Mouse (Mus musculus) liver, embryonic 14.5 days (tissue): ENCODE measurements around the gene Cers2. TPM values are rescaled to one million over a fixed set of nuclear protein-coding genes. Genes with fewer than 3 reads are reported as not detected.

Experiments
- ATAC-seq: fragments of 200-750 bp; cut with Nextera tagmentation; 2 replicates; pipeline ENCODE4 v1.8.0; 2017; ENCODE audit warnings: moderate number of reproducible peaks, mild to moderate bottlenecking, moderate library complexity; ENCODE audit not compliant: insufficient read depth
- DNase-seq, 3 experiments: peaks; one replicate each; pipeline ENCODE4 v3.0.0-alpha.2; 2012 to 2013; ENCODE audit warnings: low read depth in 3 of 3, low spot score in 3 of 3
- H3K27ac ChIP-seq: fragments of 300-500 bp; sonication (generic); 2 replicates; pipeline ENCODE4 v1.5.1; 2014; ENCODE audit warnings: moderate library complexity, mild to moderate bottlenecking, control low read depth, inconsistent platforms
- H3K27me3 ChIP-seq: fragments of 300-500 bp; sonication (generic); 2 replicates; pipeline ENCODE4 v1.6.1; 2014; ENCODE audit warnings: mild to moderate bottlenecking, low read length, moderate library complexity; ENCODE audit not compliant: control insufficient read depth, insufficient read depth
- H3K36me3 ChIP-seq: fragments of 300-500 bp; sonication (generic); replicated peaks from 2 replicates; pipeline ENCODE4 v1.6.1; 2014; ENCODE audit warnings: low read depth; ENCODE audit not compliant: control insufficient read depth, insufficient read depth
- H3K4me1 ChIP-seq, 2 experiments: fragments of 200-500 bp in 1 of 2; fragments of 300-500 bp in 1 of 2; sonication (generic) in 1 of 2; replicated peaks; 2 replicates each; pipeline ENCODE4 v1.6.1; 2012 to 2014; ENCODE audit warnings: antibody characterized with exemption in 1 of 2, inconsistent platforms in 1 of 2, low read length in 1 of 2; ENCODE audit not compliant: control insufficient read depth in 2 of 2, insufficient read depth in 2 of 2
- H3K4me2 ChIP-seq: fragments of 300-500 bp; sonication (generic); 2 replicates; pipeline ENCODE4 v1.6.1; 2014; ENCODE audit warnings: low read depth, mild to moderate bottlenecking, control low read depth, moderate library complexity
- H3K4me3 ChIP-seq, 2 experiments: fragments of 200-500 bp in 1 of 2; fragments of 300-500 bp in 1 of 2; sonication (generic) in 1 of 2; 2 replicates each; pipeline ENCODE4 v1.5.1; 2012 to 2014; ENCODE audit warnings: low read depth in 2 of 2, low read length in 2 of 2, mild to moderate bottlenecking in 2 of 2, control low read depth in 1 of 2, inconsistent platforms in 1 of 2, moderate library complexity in 1 of 2; ENCODE audit not compliant: insufficient read depth in 1 of 2
- H3K9ac ChIP-seq: fragments of 300-500 bp; sonication (generic); replicated peaks from 2 replicates; pipeline ENCODE4 v1.6.1; 2014; ENCODE audit warnings: mild to moderate bottlenecking, control low read depth, moderate library complexity
- H3K9me3 ChIP-seq: fragments of 300-500 bp; sonication (generic); 2 replicates; pipeline ENCODE4 v1.6.1; 2016; ENCODE audit warnings: low read length, mixed read lengths; ENCODE audit not compliant: control insufficient read depth
- CTCF ChIP-seq: IDR thresholded peaks from 2 replicates; pipeline ENCODE4 v1.5.1; 2016; ENCODE audit warnings: antibody characterized with exemption, low read depth, control low read depth
- EP300 ChIP-seq: IDR thresholded peaks from 2 replicates; pipeline ENCODE4 v1.6.1; 2016; ENCODE audit warnings: antibody characterized with exemption, low read depth
- WGBS: fragments of 180-500 bp; shearing (Covaris S2); extraction: QIAGEN DNeasy Blood & Tissue Kit; methylation state at CpG from one replicate; pipeline ENCODE4 v1.1.7; 2014; ENCODE audit not compliant: insufficient replicate concordance; 5-methylcytosine and 5-hydroxymethylcytosine counted together
- polyA plus RNA-seq, 2 experiments: library from polyadenylated mRNA; depleted of rRNA in 1 of 2; stranded (reverse) in 1 of 2; unstranded in 1 of 2; fragments of >200 nt; fragmentation: Nextera tagmentation in 1 of 2; extraction: Ambion mirVana in 1 of 2; gene quantifications; 2 replicates each; pipeline versions ENCODE4 v1.2.1 to v1.2.3; 2012 to 2014

The Cers2 gene
- polyA plus RNA-seq, 2 experiments: 63.8 to 80.2 TPM

GRCm38 (mm10) chr3:95315094-95315843 is 678 bp downstream of the Cers2 start:
- peak overlapping the region; percentile 80 to 93 for H3K4me3 ChIP-seq
- H3K9ac ChIP-seq: peak overlapping the region; percentile 97
- peak overlapping the region; percentile 75 for H3K27ac ChIP-seq
- no peaks in the 10 kb centered on the region for H3K27me3 ChIP-seq
- H3K4me1 ChIP-seq: peaks cover 45 to 63% of the 10 kb centered on the region in 2 experiments
- no peaks in the 10 kb centered on the region for H3K9me3 ChIP-seq
- TF ChIP-seq EP300 (no peak), CTCF (peak; percentile 70)
- peak; percentile 81 to 86 (median 82) for DNase-seq
- H3K36me3 ChIP-seq: peaks cover 10% of the 10 kb centered on the region
- H3K4me2 ChIP-seq: peak overlapping the region; percentile 99
- peak; percentile 87 for ATAC-seq
- WGBS: under 1% methylated on average over 64 of the region's 71 CpGs

GRCm38 (mm10) chr3:95315844-95316550 is 1.4 kb downstream of the Cers2 start:
- Histone ChIP-seq H3K4me2 (peak overlapping the region; percentile 99), H3K27me3 (no peaks in the 10 kb centered on the region), H3K4me3 (peak overlapping the region; percentile 80 to 93), H3K9me3 (no peaks in the 10 kb centered on the region), H3K9ac (peak overlapping the region; percentile 97), H3K36me3 (peaks cover 17% of the 10 kb centered on the region), H3K4me1 (peaks cover 45 to 62% of the 10 kb centered on the region in 2 experiments), H3K27ac (peak overlapping the region; percentile 75)
- ATAC-seq: no peak; the same call in 1 of the 2 replicates
- no peak for TF ChIP-seq CTCF
- TF ChIP-seq EP300: no peak
- 5% methylated on average over 9 of the region's 9 CpGs for WGBS
- no peak for DNase-seq

- Histone ChIP-seq H3K36me3 (peaks cover 32% of the 10 kb centered on the region), H3K4me2 (peak overlapping the region; percentile 99), H3K4me3 (no peak overlapping the region), H3K27ac (peak overlapping the region; percentile 1; the same call in 1 of the 2 replicates), H3K9ac (no peak overlapping the region; the same call in 1 of the 2 replicates), H3K9me3 (no peaks in the 10 kb centered on the region), H3K4me1 (peaks cover 34 to 47% of the 10 kb centered on the region in 2 experiments), H3K27me3 (no peaks in the 10 kb centered on the region)
- whole genome bisulfite sequencing: 30% methylated on average over 12 of the region's 12 CpGs
- DNase-seq: peak in 1 of 3 experiments; percentile 42
- no peak for TF ChIP-seq EP300
- TF ChIP-seq CTCF: peak; percentile 92
- ATAC-seq: no peak
These were observed 3.0 kb downstream of the Cers2 start for GRCm38 (mm10) chr3:95317414-95318080.

- no peaks in the 10 kb centered on the region for H3K27me3 ChIP-seq
- TF ChIP-seq CTCF: no peak
- ATAC-seq: no peak
- peaks cover 42% of the 10 kb centered on the region for H3K36me3 ChIP-seq
- peak overlapping the region; percentile 44 for H3K4me2 ChIP-seq
- DNase-seq: peak in 1 of 3 experiments; percentile 42
- no peaks in the 10 kb centered on the region for H3K9me3 ChIP-seq
- H3K4me3 ChIP-seq: peak overlapping the region in 1 of 2 experiments; percentile 7; a peak in 1 of 4 replicates
- peaks cover 26 to 38% of the 10 kb centered on the region in 2 experiments for H3K4me1 ChIP-seq
- WGBS: 61% methylated on average over 6 of the region's 6 CpGs
- no peak overlapping the region for H3K27ac ChIP-seq
- H3K9ac ChIP-seq: no peak overlapping the region
These were observed 4.0 kb downstream of the Cers2 start for GRCm38 (mm10) chr3:95318548-95318947.
